Mouse (Mus musculus) kidney, adult 2 months (tissue): Measurements from ENCODE around the gene Cygb.

Experiments
- CTCF ChIP-seq: fragments of 200-500 bp; conservative IDR thresholded peaks from 2 replicates; pipeline ENCODE4 v1.5.1; 2011; ENCODE audit warnings: low read depth, mild to moderate bottlenecking, control low read depth, low read length, moderate library complexity, mixed read lengths; ENCODE audit not compliant: insufficient read depth, insufficient read length
- POLR2A ChIP-seq: fragments of 200-500 bp; IDR thresholded peaks from one replicate; pipeline ENCODE4 v1.6.1; 2011; ENCODE audit warnings: low read depth, low read length, control low read depth

DNA sequence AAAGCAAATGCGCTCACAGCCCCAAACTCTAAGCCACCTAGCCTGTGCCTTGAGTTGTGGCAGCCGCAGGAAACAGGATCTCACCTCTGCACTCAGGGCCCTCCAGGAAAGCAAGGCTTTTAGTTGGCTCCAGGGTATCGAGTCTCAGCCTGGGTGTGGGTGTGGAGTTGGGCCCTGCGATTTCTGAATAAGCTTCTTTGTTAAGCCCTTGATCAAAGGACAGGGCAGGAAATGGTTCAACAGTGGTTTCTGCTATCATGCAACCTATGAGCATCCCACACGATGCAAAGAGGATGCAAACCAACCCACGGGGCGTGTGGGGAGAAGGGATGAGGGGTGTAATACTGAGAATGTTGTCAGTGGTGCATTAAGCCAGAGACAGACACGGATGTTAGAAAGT, 33.8 kb upstream of the Cygb start:
- TF ChIP-seq CTCF (no peak), POLR2A (no peak)
